Mouse (Mus musculus): ENCODE results near the gene Atf6b. TPM values are rescaled to one million over a fixed set of nuclear protein-coding genes. Genes with fewer than 3 reads are reported as not detected.

Atf6b gene
- polyA plus RNA-seq, 1 experiment from 2014 or later: 125 TPM

- peaks cover 27% of the 10 kb centered on the region; the same call in 1 of the 2 replicates for H3K36me3 ChIP-seq (replicated peaks)
These were observed 5.6 kb downstream of the Atf6b start for GRCm38 (mm10) chr17:34652546-34652945.

DNA sequence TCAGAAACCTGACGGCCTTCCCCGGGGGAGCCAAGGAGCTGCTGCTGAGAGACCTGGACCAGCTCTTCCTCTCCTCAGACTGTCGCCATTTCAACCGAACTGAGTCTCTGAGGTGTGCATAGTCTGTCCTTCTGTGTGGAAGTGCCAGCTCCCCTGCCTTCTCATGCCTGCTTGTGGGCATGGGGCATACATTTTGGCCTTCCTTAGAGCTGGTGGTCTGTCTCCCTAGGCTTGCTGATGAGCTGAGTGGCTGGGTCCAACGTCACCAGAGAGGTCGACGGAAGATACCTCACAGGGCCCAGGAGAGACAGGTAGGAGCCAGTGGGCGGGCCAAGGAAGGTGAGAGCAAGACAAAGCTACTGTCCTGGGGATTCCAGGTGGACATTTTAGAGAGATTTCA lies 6.0 kb downstream of the Atf6b start:
- no peak overlapping the region for H3K4me2 ChIP-seq
- no peak overlapping the region for H3K9ac ChIP-seq
- peaks cover 27% of the 10 kb centered on the region; the same call in 1 of the 2 replicates for H3K36me3 ChIP-seq (replicated peaks)
- WGBS: 94% methylated on average over 8 of the region's 8 CpGs
- peaks cover 9% of the 10 kb centered on the region for H3K4me1 ChIP-seq
- ATAC-seq (replicated peaks): no peak
- no peaks in the 10 kb centered on the region for H3K9me3 ChIP-seq
- H3K27me3 ChIP-seq (replicated peaks): no peaks in the 10 kb centered on the region
- H3K27ac ChIP-seq: no peak overlapping the region
- no peak overlapping the region for H3K4me3 ChIP-seq

More at GRCm38 (mm10) chr17:34652546-34652945, 5.6 kb downstream of the Atf6b start:
- Histone ChIP-seq H3K27me3 (replicated peaks) (no peaks in the 10 kb centered on the region), H3K4me2 (no peak overlapping the region), H3K4me3 (no peak overlapping the region), H3K9ac (no peak overlapping the region), H3K9me3 (no peaks in the 10 kb centered on the region), H3K4me1 (peaks cover 13% of the 10 kb centered on the region), H3K27ac (no peak overlapping the region)
- 89% methylated on average over 10 of the region's 10 CpGs for WGBS
- no peak for ATAC-seq (replicated peaks)

DNA sequence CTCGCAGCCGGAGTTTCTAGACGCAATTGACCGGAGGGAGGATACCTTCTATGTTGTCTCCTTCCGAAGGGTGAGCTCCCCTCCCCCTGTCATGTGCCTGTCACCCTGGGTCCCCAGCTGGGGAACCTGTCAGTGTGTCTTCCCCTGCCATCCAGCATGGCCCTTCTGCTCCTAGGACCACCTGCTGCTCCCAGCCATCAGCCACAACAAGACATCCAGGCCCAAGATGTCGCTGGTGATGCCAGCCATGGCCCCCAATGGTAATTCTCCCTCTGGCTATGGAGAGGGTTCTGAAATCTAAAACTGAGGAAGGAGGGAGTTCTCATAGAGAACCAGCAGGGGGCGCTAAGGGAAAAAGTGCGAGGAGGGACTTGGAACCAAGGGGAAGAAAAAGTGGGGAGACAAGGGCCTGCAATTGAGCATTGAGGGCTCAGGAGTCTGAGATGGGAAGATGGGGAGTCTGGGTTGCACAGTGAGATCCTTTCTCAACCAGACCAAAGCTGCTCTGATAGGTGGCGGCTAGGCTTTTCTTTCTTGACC lies 6.9 kb downstream of the Atf6b start:
- Histone ChIP-seq H3K9me3 (no peaks in the 10 kb centered on the region), H3K4me2 (no peak overlapping the region), H3K36me3 (replicated peaks) (peaks cover 27% of the 10 kb centered on the region; the same call in 1 of the 2 replicates), H3K4me3 (no peak overlapping the region), H3K27me3 (replicated peaks) (no peaks in the 10 kb centered on the region), H3K27ac (no peak overlapping the region), H3K4me1 (peaks cover under 1% of the 10 kb centered on the region; the same call in 1 of the 2 replicates), H3K9ac (no peak overlapping the region)
- 66% methylated on average over 9 of the region's 9 CpGs for WGBS
- ATAC-seq (replicated peaks): no peak

DNA sequence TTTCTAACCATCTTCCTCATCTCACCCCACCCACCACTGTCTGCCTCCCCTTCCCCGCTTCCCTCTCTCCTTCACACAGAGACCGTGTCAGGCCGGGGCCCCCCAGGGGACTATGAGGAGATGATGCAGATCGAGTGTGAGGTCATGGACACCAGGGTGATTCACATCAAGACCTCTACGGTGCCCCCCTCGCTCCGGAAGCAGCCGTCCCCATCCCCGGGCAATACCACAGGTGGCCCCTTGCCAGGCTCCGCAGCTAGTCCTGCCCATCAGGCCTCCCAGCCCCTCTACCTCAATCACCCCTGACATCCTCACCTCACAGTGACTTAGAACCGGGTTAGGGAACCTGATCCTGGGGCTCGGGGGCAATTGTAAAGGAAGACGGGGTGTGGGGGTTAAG lies 7.4 kb downstream of the Atf6b start:
- no peak overlapping the region for H3K4me2 ChIP-seq
- 0 out of 2 replicates have a peak, but pooled peaks cover 5% of the 10 kb centered on the region for H3K27me3 ChIP-seq (replicated peaks)
- no peaks in the 10 kb centered on the region for H3K9me3 ChIP-seq
- no peak overlapping the region for H3K4me3 ChIP-seq
- ATAC-seq (replicated peaks): no peak
- no peak overlapping the region for H3K9ac ChIP-seq
- no peak overlapping the region for H3K27ac ChIP-seq
- 96% methylated on average over 13 of the region's 13 CpGs for WGBS
- H3K4me1 ChIP-seq: no peaks in the 10 kb centered on the region
- H3K36me3 ChIP-seq (replicated peaks): peaks cover 27% of the 10 kb centered on the region; the same call in 1 of the 2 replicates

DNA sequence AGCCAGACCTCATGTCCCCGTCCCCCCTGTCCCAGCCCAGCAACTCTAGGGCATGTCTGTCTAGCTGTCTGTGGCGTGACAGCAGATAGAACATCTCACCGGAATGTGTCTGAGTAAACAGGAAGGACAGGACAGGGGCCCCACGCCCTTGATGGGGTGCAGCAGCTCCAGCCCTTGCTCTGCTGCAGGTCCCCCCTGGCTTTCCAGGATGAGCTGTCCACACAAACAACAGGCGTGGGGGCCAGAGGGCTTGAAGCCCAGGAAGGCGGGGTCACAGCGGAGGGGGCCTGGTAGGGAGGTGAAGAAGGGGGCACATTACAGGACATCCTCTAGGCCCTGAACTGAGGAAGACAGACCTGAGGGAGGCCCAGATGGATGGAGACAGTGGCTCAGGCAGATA lies 8.2 kb downstream of the Atf6b start:
- Histone ChIP-seq H3K4me1 (no peaks in the 10 kb centered on the region), H3K36me3 (replicated peaks) (peaks cover 25% of the 10 kb centered on the region; the same call in 1 of the 2 replicates), H3K9ac (no peak overlapping the region), H3K27me3 (replicated peaks) (peaks cover 9% of the 10 kb centered on the region), H3K27ac (no peak overlapping the region), H3K4me3 (no peak overlapping the region), H3K4me2 (no peak overlapping the region), H3K9me3 (no peaks in the 10 kb centered on the region)
- WGBS: 87% methylated on average over 7 of the region's 7 CpGs
- no peak for ATAC-seq (replicated peaks)

GRCm38 (mm10) chr17:34655581-34655991 lies 8.6 kb downstream of the Atf6b start:
- Histone ChIP-seq H3K4me3 (no peak overlapping the region), H3K4me2 (no peak overlapping the region), H3K4me1 (no peaks in the 10 kb centered on the region), H3K9me3 (no peaks in the 10 kb centered on the region), H3K27me3 (replicated peaks) (peaks cover 13% of the 10 kb centered on the region), H3K27ac (no peak overlapping the region), H3K9ac (no peak overlapping the region), H3K36me3 (replicated peaks) (peaks cover 21% of the 10 kb centered on the region; the same call in 1 of the 2 replicates)
- ATAC-seq (replicated peaks): peak; percentile 25; the same call in 1 of the 2 replicates
- 63% methylated on average over 4 of the region's 4 CpGs for WGBS

- WGBS: 34% methylated on average over 8 of the region's 8 CpGs
- H3K27ac ChIP-seq: no peak overlapping the region
These were observed 9.7 kb downstream of the Atf6b start for GRCm38 (mm10) chr17:34656666-34657065.

DNA sequence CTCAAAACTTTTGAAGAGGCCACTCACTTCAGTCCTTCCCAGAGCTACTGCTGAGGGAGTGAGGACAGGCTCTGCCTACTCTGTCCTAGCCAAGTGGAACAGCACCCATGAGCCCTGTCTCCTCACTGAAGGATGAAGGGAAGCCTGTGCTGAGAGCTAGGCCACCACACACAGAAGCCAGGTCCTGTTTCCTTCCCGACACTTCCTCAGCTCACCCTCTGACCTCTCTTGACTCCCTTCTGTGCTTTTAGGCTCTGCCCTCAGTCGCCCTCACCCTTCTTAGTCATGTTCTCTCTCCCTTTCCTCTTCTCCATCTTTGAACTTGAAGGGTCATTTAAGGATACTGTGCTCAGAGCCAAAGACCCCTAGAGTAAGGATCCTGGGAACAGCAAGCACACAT lies 10.3 kb downstream of the Atf6b start:
- Histone ChIP-seq H3K36me3 (replicated peaks) (peaks cover 13% of the 10 kb centered on the region; the same call in 1 of the 2 replicates), H3K9me3 (no peaks in the 10 kb centered on the region), H3K4me1 (0 out of 2 replicates have a peak, but pooled peaks cover 6% of the 10 kb centered on the region), H3K27ac (no peak overlapping the region), H3K27me3 (replicated peaks) (peaks cover 22% of the 10 kb centered on the region), H3K9ac (no peak overlapping the region), H3K4me3 (no peak overlapping the region), H3K4me2 (no peak overlapping the region)
- 43% methylated on average over 2 of the region's 2 CpGs for WGBS
- no peak for ATAC-seq (replicated peaks)

More at GRCm38 (mm10) chr17:34656666-34657065, 9.7 kb downstream of the Atf6b start:
- Histone ChIP-seq H3K9me3 (no peaks in the 10 kb centered on the region), H3K4me2 (no peak overlapping the region), H3K9ac (no peak overlapping the region), H3K36me3 (replicated peaks) (peaks cover 13% of the 10 kb centered on the region; the same call in 1 of the 2 replicates), H3K4me1 (0 out of 2 replicates have a peak, but pooled peaks cover 6% of the 10 kb centered on the region), H3K4me3 (no peak overlapping the region), H3K27me3 (replicated peaks) (peaks cover 21% of the 10 kb centered on the region)
- ATAC-seq (replicated peaks): no peak

DNA sequence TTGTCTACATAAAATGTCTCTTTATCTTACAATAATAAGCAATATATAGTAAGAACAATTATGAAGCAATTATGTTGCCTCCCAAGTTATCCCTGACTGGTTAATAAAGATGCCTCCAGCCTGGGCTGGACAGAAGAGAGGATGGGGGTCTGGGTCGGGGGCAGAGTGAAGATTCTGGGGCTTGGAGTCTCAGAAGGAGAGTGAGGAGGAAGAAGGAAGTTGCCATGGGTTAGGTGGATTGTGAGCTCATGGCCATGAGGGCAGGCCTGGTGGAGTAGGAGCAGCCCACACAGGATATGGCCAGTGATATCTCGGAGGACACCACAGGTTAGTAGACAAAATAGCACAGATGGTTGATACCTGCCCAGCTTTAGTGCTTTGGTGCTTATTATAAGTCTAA lies 11.2 kb downstream of the Atf6b start:
- Histone ChIP-seq H3K4me2 (no peak overlapping the region), H3K4me1 (0 out of 2 replicates have a peak, but pooled peaks cover 6% of the 10 kb centered on the region), H3K27ac (no peak overlapping the region), H3K9me3 (no peaks in the 10 kb centered on the region), H3K27me3 (replicated peaks) (peaks cover 28% of the 10 kb centered on the region), H3K9ac (no peak overlapping the region), H3K4me3 (no peak overlapping the region), H3K36me3 (replicated peaks) (peaks cover 4% of the 10 kb centered on the region; the same call in 1 of the 2 replicates)
- WGBS: 80% methylated on average over 2 of the region's 2 CpGs
- ATAC-seq (replicated peaks): no peak

DNA sequence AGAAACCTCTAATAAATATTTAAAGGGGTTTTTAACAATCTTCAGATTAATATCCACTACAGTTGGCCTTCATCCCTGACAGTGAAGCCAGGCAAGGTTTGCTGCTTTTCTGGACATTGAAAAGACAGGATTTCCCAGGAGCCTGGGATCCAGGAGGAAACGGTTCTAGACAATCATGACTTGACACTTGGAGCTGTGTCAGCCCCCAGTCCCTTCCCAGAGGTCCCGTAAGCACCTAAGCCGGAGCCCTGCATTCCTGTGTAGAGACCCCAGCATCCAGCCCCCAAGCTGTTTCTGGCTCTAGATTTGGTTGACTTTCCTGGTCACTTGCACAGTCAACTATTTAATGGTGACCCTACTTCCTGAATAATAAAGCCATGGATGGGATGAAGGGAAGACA lies 11.6 kb downstream of the Atf6b start:
- Histone ChIP-seq H3K4me3 (no peak overlapping the region), H3K36me3 (replicated peaks) (no peaks in the 10 kb centered on the region), H3K27me3 (replicated peaks) (peaks cover 28% of the 10 kb centered on the region), H3K9me3 (no peaks in the 10 kb centered on the region), H3K4me1 (0 out of 2 replicates have a peak, but pooled peaks cover 6% of the 10 kb centered on the region), H3K4me2 (no peak overlapping the region), H3K27ac (no peak overlapping the region), H3K9ac (no peak overlapping the region)
- 87% methylated on average over 3 of the region's 3 CpGs for WGBS
- ATAC-seq (replicated peaks): no peak

GRCm38 (mm10) chr17:34659181-34659896 lies 12.4 kb downstream of the Atf6b start:
- Histone ChIP-seq H3K9me3 (no peaks in the 10 kb centered on the region), H3K27me3 (replicated peaks) (peaks cover 28% of the 10 kb centered on the region), H3K27ac (no peak overlapping the region), H3K36me3 (replicated peaks) (no peaks in the 10 kb centered on the region), H3K4me3 (no peak overlapping the region), H3K9ac (no peak overlapping the region), H3K4me1 (0 out of 2 replicates have a peak, but pooled peaks cover 6% of the 10 kb centered on the region), H3K4me2 (no peak overlapping the region)
- no peak for ATAC-seq (replicated peaks)
- 76% methylated on average over 12 of the region's 12 CpGs for WGBS

DNA sequence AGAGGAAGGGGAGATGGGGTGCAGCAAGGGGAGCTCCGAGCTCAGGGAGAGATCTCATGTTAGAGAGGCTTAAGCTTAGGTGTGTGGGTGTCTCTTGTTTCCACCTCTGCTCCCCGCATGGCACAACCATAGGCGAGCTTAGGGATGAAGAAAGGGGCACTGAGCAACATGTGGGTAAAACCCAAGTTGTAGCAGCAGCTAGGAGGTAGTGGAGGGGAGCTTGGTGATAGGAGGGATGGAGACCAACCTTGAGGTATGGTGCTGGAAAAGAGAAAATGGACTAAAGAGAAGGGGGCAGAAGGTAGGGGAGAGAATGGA lies 12.9 kb downstream of the Atf6b start:
- no peak overlapping the region for H3K27ac ChIP-seq
- H3K9me3 ChIP-seq: no peaks in the 10 kb centered on the region
- WGBS: 57% methylated on average over 3 of the region's 3 CpGs
- no peak overlapping the region for H3K4me2 ChIP-seq
- H3K4me3 ChIP-seq: no peak overlapping the region
- 0 out of 2 replicates have a peak, but pooled peaks cover 6% of the 10 kb centered on the region for H3K4me1 ChIP-seq
- H3K9ac ChIP-seq: no peak overlapping the region
- no peaks in the 10 kb centered on the region for H3K36me3 ChIP-seq (replicated peaks)
- ATAC-seq (replicated peaks): no peak
- peaks cover 28% of the 10 kb centered on the region for H3K27me3 ChIP-seq (replicated peaks)

Measured in midbrain, embryonic 15.5 days (tissue).